Mouse (Mus musculus): ENCODE results near the gene Txlnb. TPM values are rescaled to one million over a fixed set of nuclear protein-coding genes. Genes with fewer than 3 reads are reported as not detected.
A peak's percentile ranks its signal among the peaks of the same experiment; 100 is the strongest.
"Not testable (repeated sequence)": the region's sequence is repeated elsewhere in the genome, so short reads cannot be mapped to it uniquely, and the experiment has no call there.

The Txlnb gene
- total RNA-seq (2021) = under 1 TPM; 0.21 TPM
- long read RNA-seq, experiment 1 = 0 reads
- long read RNA-seq, experiment 2, full-length matches to known transcripts = 1 of 1 reads
- long read RNA-seq, experiment 2, partial matches to known transcripts = 0 of 1 reads
- long read RNA-seq, experiment 2, other reads (novel, unspliced or antisense) = 0 of 1 reads

DNA sequence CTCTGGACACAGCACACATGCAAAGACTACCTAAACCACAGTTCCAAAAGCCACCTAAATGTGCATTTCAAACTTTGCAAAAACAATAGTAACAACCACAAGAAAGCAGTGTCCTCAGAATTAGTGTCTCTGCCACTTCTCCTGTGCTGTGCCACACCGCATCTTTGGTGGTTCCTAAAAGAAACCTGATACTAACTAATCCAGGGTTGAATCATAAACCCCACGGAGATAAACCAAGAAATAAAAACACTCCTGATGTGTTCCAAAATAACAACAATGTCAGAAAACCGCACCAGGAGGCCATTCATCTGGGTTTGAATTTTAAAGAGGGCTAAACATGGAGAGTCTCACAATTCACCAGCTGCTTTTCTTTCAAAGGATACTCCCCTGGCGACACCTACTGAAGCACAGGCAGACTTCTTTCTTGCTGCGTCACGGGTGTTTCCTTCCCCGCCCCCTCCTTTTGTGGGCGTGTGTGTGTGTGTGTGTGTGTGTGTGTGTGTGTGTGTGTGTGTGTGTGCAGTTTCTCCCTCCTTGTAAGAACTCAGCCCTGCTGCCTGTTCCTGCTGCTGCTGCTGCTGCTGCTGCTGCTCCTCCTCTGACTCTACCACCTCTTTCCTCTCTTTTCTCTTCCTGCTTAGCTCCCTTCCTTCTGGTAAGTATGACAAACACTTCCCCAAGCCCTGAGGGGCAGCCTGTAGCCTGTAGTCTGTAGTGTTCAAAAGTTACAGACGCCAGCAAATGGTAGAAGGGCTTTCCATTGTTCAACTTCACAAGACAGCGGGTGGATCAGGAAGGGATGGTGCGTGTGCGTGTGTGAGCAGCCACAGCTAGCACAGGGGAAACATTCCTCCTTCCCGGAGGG is at the start of gene Txlnb:
Gene Txlnb (plus strand): TSS at position 460 of the 865 bp plus-strand sequence.
- peak; percentile 6 to 9 for DNase-seq (ENCODE audit: low spot score in 2 of 2)

- DNase-seq (ENCODE audit: low spot score in 2 of 2) = no peak
Measured at GRCm38 (mm10) chr10:17752478-17752877, 43.5 kb upstream of the Txlnb start.

GRCm38 (mm10) chr10:17759772-17760171 is 36.3 kb upstream of the Txlnb start:
- no peak for DNase-seq (ENCODE audit: low spot score in 2 of 2)

DNA sequence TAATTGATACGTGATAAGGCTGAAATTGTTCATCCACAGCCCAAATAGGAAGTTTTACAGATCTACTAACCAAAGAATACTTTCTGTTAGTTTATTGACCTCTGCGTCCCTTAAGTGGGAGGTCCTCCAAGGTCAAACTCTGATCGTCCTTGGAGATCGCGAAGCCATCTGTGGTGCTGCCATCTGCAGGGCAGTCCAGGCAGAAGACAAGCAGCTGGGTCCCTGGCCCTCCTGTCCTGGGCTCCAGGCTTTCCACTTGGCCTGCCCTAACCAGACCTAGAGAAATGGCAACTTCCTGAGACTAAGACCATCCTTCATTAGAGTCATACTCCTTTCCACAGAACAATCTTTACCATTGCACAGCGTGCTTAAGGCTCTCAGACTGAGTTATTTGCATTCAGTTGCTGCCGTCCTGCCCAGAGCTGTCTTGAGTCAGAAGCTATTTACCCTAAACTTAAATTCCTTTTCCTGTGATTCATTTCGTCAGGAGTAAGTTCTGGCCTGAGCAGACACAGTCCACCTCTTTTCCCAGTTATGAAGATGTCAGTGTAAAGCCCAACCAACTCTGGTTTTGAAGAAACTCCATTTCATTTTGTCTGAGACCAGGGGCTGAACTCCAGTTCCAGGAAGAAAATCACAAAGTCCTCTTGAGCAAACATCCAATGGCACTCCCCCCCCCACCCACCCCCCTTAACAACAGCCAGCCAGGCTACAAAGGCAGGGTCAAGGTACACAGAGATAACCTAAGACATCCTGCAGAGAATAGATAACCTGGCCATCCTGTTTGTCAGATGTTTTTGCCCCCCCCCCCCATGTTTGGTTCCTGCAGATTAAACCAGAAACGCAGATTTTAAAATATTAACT is 35.0 kb upstream of the Txlnb start:
- DNase-seq (ENCODE audit: low spot score in 2 of 2) = no peak

DNA sequence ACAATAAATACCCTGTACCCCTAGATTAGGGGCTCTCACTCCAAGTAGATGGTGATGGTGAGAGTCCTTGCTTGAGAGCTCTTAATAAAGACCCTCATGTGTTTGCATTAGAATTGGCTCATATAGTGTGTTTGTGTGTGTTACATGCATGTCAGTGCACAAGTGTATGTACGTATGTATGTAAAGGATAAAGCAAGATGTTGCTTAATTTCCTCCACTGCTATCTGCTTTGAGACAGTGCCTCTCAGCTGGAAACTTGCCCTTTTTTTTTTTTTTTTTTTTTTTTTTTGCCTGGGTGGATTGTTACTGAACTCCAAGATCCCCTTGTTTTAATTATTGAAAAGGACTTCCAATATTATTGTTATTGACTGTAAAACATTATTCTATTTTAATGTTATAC is 34.4 kb upstream of the Txlnb start:
- DNase-seq (ENCODE audit: low spot score in 2 of 2) = no peak

DNA sequence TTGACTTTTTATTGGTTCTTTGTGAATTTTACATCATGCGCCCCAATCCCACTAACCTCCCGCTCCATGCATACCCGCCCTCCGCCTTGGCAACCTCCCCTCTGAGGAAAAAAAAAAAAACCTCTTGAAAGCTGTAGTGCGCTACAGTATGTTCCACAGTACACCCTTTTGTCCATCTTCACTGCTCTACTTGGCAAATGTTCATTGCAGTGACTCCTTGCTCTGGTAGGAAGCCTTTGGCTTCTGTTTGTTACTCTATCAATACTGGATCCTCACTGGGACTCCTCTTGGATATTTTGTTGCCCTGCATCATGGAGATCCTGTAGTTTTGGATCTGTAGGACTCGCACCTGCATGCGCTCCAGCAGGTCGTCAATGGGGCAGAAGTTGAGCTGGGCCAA is 33.1 kb upstream of the Txlnb start:
- no peak for DNase-seq (ENCODE audit: low spot score in 2 of 2)

DNA sequence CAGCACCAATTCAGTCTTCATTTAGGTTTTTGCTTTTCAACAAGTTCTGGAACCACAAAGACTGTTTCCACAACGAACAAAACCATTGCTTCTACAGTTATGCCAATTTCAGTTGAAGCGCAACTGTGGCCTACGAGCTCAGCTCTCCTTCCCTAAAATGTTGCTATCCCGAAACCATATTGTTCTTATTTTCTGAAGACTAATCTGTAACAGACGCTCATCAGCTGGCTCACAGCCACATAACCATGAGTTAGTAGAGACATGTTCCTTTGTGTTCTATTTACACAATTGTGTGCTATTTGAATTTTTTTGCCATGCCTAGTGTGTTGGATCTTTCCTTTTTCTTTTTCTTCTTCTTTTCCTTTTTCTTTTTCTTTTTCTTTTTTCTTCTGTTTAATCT is 26.2 kb upstream of the Txlnb start:
- DNase-seq (ENCODE audit: low spot score in 2 of 2) = peak in 1 of 2 experiments; percentile 16

GRCm38 (mm10) chr10:17772364-17772763 is 23.7 kb upstream of the Txlnb start:
- no peak for DNase-seq (ENCODE audit: low spot score in 2 of 2)

GRCm38 (mm10) chr10:17774366-17774765 is 21.7 kb upstream of the Txlnb start:
- DNase-seq (ENCODE audit: low spot score in 2 of 2) = no peak

GRCm38 (mm10) chr10:17775079-17775478 is 20.9 kb upstream of the Txlnb start:
- DNase-seq (ENCODE audit: low spot score in 2 of 2) = no peak

GRCm38 (mm10) chr10:17776684-17777083 is 19.3 kb upstream of the Txlnb start:
- not testable (repeated sequence) for DNase-seq (ENCODE audit: low spot score in 2 of 2)

GRCm38 (mm10) chr10:17786771-17787170 is 9.3 kb upstream of the Txlnb start:
- no peak for DNase-seq (ENCODE audit: low spot score in 2 of 2)

DNA sequence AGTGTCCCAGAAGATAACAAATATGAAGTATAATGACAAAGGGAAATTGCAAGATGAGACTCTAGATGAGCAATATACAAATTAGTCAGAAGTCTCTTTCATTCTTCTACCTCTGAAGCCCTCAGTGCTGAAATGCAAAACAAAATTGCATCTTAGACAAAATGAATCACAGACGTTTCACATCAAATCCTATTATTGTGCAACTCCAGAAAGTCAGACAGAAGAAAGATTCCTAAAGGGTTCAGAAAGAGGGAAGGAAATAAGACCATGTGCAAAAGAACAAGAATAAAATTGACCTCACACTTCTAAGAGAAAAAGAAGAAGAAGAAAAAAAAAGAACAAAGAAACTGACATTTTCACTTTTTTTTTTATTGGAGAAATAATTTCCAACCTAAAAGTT is 8.1 kb upstream of the Txlnb start:
- DNase-seq (ENCODE audit: low spot score in 2 of 2) = no peak

- no peak for DNase-seq (ENCODE audit: low spot score in 2 of 2)
Measured at GRCm38 (mm10) chr10:17788347-17788746, 7.7 kb upstream of the Txlnb start.

- DNase-seq (ENCODE audit: low spot score in 2 of 2) = no peak
Measured at GRCm38 (mm10) chr10:17793926-17794325, 2.1 kb upstream of the Txlnb start.

DNA sequence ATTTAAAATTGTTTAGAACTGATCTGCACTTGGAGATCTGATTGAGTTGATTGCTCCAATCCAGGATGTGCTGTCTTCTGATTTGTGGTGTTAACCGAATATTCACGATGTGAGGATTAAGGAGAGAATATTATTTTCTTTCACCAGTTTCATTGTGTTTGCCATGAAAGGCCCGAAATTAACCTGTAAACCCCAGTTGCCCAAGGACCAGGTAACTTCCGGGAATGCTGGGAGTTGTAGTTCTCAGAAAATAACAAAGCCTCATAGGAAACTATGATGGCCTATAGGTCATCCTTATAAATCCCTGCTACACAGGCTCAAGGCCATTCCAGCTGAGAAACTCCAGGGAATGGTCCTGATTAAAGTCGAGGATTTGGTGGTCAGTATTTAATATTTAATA is 1.6 kb upstream of the Txlnb start:
- DNase-seq (ENCODE audit: low spot score in 2 of 2) = no peak

- no peak for DNase-seq (ENCODE audit: low spot score in 2 of 2)
Measured at GRCm38 (mm10) chr10:17795227-17795626, 799 bp upstream of the Txlnb start.

DNA sequence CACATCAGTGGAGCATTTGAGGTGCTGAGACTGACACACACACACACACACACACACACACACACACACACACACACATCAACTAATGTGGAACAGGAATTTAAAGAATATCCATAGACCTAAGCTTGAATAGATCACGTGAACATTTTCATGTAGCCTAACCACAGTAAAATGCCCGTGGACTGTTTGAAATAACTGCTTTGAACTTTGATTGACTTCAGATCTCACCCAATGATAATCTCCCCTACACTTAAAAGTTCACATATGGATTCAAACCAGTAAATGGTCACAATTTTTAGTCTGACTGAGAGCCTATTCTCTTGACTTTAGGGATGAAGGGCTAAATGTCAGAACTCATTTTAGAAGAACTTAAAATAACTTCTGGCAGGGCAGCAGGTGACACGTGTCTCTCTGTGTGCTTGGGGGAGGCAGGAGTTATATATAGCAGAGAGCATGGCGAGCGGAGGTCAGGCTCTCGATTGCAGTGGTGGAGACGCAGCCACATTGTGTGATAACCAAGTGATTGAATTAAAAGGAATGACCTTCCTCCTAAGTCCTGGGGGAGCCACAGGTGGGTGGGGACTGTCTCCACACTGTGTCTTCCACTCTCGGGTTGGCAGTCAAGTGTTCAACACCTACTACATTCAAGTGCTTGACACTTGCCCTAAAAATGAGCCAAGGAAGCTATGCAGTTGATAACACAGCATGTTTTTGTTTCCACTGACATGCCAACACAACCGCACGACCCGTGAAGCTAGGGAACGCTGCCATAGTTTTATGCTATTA is 1.0 kb downstream of the Txlnb start:
- DNase-seq (ENCODE audit: low spot score in 2 of 2) = no peak

- no peak for DNase-seq (ENCODE audit: low spot score in 2 of 2)
Measured at GRCm38 (mm10) chr10:17797681-17798080, 1.7 kb downstream of the Txlnb start.

GRCm38 (mm10) chr10:17801788-17802187 is 5.8 kb downstream of the Txlnb start:
- DNase-seq (ENCODE audit: low spot score in 2 of 2) = no peak

DNA sequence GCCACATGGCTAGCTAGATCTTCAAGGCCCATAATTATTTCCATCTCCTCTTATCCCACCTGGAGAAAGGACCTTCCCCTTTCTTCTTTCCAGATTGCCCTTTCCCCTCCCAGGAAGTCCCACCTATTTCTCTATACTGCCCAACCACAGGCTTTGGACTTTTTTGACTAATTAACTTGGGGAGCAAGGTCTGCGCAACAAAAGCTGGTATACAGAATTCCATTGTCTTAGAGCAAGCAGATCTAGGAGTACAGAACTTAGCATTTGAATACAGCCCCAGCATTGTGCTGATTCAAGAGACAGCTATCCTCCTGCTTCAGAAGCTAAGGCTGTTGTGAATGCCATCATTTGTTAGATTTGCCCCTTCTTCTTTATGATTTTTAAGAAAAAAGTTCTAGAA is 12.5 kb downstream of the Txlnb start:
- no peak for DNase-seq (ENCODE audit: low spot score in 2 of 2)

All from layer of hippocampus, postnatal 14 days (tissue).